Mouse (Mus musculus): Measurements from ENCODE around the gene C1qtnf5. TPM values are rescaled to one million over a fixed set of nuclear protein-coding genes. Genes with fewer than 3 reads are reported as not detected.
A peak's percentile ranks its signal among the peaks of the same experiment; 100 is the strongest.
"Not testable (repeated sequence)": the region's sequence is repeated elsewhere in the genome, so short reads cannot be mapped to it uniquely, and the experiment has no call there.

Gene C1qtnf5
- total RNA-seq, 2 experiments from 2014 or later, result not detected

GRCm38 (mm10) chr9:44101490-44101889 is 5.6 kb upstream of the C1qtnf5 start, which contains the start of gene Mfrp:
TSS of gene Mfrp (plus strand) at chr9:44101729.
- no peak for ATAC-seq (replicated peaks; ENCODE audit: poor library complexity, severe bottlenecking)

- ATAC-seq (replicated peaks; ENCODE audit: poor library complexity, severe bottlenecking), result no peak
Observed at GRCm38 (mm10) chr9:44104881-44105280, 2.2 kb upstream of the C1qtnf5 start.

GRCm38 (mm10) chr9:44105781-44106180 is 1.3 kb upstream of the C1qtnf5 start:
- ATAC-seq (replicated peaks; ENCODE audit: poor library complexity, severe bottlenecking), result no peak

GRCm38 (mm10) chr9:44106182-44106581 is 863 bp upstream of the C1qtnf5 start:
- no peak for ATAC-seq (replicated peaks; ENCODE audit: poor library complexity, severe bottlenecking)

- no peak for ATAC-seq (replicated peaks; ENCODE audit: poor library complexity, severe bottlenecking)
Observed at GRCm38 (mm10) chr9:44106596-44106995, 449 bp upstream of the C1qtnf5 start.

- no peak for ATAC-seq (replicated peaks; ENCODE audit: poor library complexity, severe bottlenecking)
Observed at GRCm38 (mm10) chr9:44107557-44108179, 623 bp downstream of the C1qtnf5 start.

GRCm38 (mm10) chr9:44108269-44109055 is 1.4 kb downstream of the C1qtnf5 start:
- no peak for ATAC-seq (replicated peaks; ENCODE audit: poor library complexity, severe bottlenecking)

GRCm38 (mm10) chr9:44109360-44110095 is 2.5 kb downstream of the C1qtnf5 start:
- ATAC-seq (replicated peaks; ENCODE audit: poor library complexity, severe bottlenecking), result peak; percentile 25

- ATAC-seq (replicated peaks; ENCODE audit: poor library complexity, severe bottlenecking), result not testable (repeated sequence)
Observed at GRCm38 (mm10) chr9:44111909-44112308, 4.9 kb downstream of the C1qtnf5 start.

GRCm38 (mm10) chr9:44113105-44113789 is 6.2 kb downstream of the C1qtnf5 start, which contains the start of the genes Gm49380 and Rnf26:
TSS of gene Gm49380 (minus strand) at chr9:44113500.
TSS of gene Rnf26 (minus strand) at chr9:44113517.
- ATAC-seq (replicated peaks; ENCODE audit: poor library complexity, severe bottlenecking), result peak; percentile 95

- ATAC-seq (replicated peaks; ENCODE audit: poor library complexity, severe bottlenecking), result no peak
Observed at GRCm38 (mm10) chr9:44114453-44114852, 7.4 kb downstream of the C1qtnf5 start.

- no peak for ATAC-seq (replicated peaks; ENCODE audit: poor library complexity, severe bottlenecking)
Observed at GRCm38 (mm10) chr9:44115599-44115998, 8.6 kb downstream of the C1qtnf5 start.

- ATAC-seq (replicated peaks; ENCODE audit: poor library complexity, severe bottlenecking), result no peak
Observed at GRCm38 (mm10) chr9:44116182-44116581, 9.1 kb downstream of the C1qtnf5 start.

- ATAC-seq (replicated peaks; ENCODE audit: poor library complexity, severe bottlenecking), result 0 out of 2 replicates have a peak, but pooled peaks have one; percentile 44
Observed at GRCm38 (mm10) chr9:44119011-44119410, 12.0 kb downstream of the C1qtnf5 start.

GRCm38 (mm10) chr9:44119948-44120465 is 13.0 kb downstream of the C1qtnf5 start:
- no peak for ATAC-seq (replicated peaks; ENCODE audit: poor library complexity, severe bottlenecking)

- no peak for ATAC-seq (replicated peaks; ENCODE audit: poor library complexity, severe bottlenecking)
Observed at GRCm38 (mm10) chr9:44124317-44124716, 17.3 kb downstream of the C1qtnf5 start.

- ATAC-seq (replicated peaks; ENCODE audit: poor library complexity, severe bottlenecking), result no peak
Observed at GRCm38 (mm10) chr9:44125026-44125425, 18.0 kb downstream of the C1qtnf5 start.

GRCm38 (mm10) chr9:44125546-44126428 is 18.7 kb downstream of the C1qtnf5 start:
- ATAC-seq (replicated peaks; ENCODE audit: poor library complexity, severe bottlenecking), result peak; percentile 56

- ATAC-seq (replicated peaks; ENCODE audit: poor library complexity, severe bottlenecking), result no peak
Observed at GRCm38 (mm10) chr9:44126746-44127145, 19.7 kb downstream of the C1qtnf5 start.

Measured in granulocyte monocyte progenitor cell, adult 5-6 weeks (primary cell).